Mouse (Mus musculus): ENCODE data around the gene Sugct. TPM values are rescaled to one million over a fixed set of nuclear protein-coding genes. Genes with fewer than 3 reads are reported as not detected.
"Not testable (repeated sequence)": the region's sequence is repeated elsewhere in the genome, so short reads cannot be mapped to it uniquely, and the experiment has no call there.

Sugct gene
- total RNA-seq, 2 experiments from 2014 or later, result 1.2 TPM

DNA sequence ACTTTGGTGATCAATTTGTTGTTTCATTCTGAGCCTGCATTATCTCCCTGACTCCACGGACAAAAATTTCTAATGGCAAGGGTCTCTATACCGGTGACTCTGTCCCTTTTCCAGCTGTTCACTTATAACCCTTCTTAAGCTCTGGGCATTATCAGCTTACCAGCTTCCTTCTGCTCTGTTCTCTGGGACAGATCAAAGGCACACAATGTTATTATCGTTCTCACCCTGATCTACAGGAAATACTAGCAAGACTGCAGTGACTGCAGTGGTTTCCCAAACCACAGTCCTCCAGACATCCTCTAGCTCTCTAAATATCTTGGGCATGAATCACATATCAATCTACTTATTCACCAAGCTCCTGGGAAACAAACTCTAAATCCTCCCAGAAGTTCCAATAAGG is 90.7 kb downstream of the Sugct start:
- DNase-seq (ENCODE audit: low spot score in 2 of 2), result no peak

DNA sequence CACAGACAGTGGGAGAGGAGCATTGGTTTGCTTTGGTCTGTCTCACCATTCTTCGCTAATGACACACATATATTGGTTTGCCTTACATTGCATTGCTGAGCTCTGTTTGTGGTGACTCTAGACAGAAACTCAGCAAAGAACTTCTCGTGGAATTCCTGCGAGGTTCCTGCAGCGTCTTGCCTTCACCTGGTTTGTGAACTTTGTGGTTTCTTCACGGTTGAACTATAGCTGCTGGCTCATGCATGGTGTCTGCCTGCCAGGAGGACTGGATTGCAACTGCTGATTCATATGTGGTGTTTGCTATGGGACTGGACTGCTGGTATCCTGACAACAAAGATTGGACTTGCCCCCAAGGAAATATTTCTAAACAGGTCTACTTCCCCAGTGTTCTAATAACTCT is 91.6 kb downstream of the Sugct start:
- DNase-seq (ENCODE audit: low spot score in 2 of 2), result no peak

DNA sequence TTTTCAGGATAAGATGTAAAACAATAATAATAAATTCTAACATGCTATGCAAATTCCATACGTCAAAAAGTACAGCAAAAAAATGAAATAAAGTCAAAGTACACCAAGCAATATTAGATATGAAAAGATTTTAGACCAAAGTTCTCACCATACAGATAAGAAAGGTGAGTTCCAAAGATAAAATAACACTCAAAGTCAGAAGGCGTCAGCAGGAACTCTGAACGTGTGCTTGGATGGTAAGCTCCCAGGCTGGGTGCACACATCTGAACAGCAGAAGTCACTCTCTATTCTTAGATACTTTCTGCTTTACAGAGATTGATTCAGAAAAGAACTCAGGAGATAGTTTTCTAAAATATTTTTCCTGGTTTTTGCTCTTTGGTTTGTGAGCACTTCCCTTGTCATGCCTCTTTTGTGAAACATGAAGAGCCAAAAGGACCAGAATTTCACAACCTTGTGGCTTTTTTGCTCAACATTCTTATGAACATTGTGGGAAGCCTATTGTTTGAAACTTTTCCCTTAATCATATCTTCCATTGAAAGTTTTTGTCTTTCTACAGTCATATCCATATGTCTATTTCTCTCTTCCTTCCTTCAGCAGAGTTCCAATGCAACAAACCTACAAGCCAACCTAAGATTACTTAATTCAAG is 110.0 kb downstream of the Sugct start:
- no peak for DNase-seq (ENCODE audit: low spot score in 2 of 2)

- DNase-seq (ENCODE audit: low spot score in 2 of 2), result peak; percentile 14 to 40
Observed at GRCm38 (mm10) chr13:17584804-17585203, 110.5 kb downstream of the Sugct start.

GRCm38 (mm10) chr13:17581684-17582083 is 113.7 kb downstream of the Sugct start:
- DNase-seq (ENCODE audit: low spot score in 2 of 2), result peak; percentile 32 to 45

DNA sequence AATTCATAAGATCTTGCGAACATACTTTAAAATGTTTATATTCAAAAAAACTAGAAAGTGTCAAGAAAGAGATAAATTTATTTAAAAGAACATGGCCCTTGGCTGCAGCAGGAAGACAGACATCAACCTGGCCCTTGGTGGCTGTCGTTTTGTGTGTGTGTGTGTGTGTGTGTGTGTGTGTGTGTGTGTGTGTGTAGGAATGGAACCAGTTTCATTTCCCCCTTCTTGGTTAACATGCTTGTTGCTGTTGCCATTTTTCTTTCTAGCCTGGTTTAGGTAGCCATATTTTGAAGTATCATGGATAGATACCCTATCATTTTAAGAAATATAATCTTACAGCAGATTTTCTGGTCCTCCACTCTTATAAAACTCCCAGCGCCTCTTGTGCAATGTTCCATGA is 136.0 kb downstream of the Sugct start:
- no peak for DNase-seq (ENCODE audit: low spot score in 2 of 2)

DNA sequence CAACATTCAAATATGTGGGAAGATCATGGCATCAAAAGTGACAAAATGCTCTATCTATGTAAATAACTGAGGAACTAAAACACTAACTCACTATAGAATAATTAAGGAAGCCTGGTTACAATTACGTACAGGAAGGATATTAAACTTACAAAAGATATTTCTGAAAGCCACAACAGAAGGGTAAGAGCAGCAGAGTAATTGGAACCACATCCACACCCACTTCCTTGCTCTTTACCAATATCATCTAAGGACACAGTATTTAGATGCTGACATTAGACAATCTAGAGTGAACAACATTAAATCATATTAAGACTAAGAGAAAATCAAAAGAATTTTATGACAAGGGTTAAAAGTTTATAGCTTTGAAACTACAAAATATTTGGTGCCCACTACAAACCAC is 159.0 kb downstream of the Sugct start:
- DNase-seq (ENCODE audit: low spot score in 2 of 2), result no peak

GRCm38 (mm10) chr13:17534871-17535270 is 160.5 kb downstream of the Sugct start:
- DNase-seq (ENCODE audit: low spot score in 2 of 2), result no peak

- no peak for DNase-seq (ENCODE audit: low spot score in 2 of 2)
Observed at GRCm38 (mm10) chr13:17534469-17534868, 160.9 kb downstream of the Sugct start.

GRCm38 (mm10) chr13:17511184-17511778 is 184.1 kb downstream of the Sugct start:
- DNase-seq (ENCODE audit: low spot score in 2 of 2), result no peak

DNA sequence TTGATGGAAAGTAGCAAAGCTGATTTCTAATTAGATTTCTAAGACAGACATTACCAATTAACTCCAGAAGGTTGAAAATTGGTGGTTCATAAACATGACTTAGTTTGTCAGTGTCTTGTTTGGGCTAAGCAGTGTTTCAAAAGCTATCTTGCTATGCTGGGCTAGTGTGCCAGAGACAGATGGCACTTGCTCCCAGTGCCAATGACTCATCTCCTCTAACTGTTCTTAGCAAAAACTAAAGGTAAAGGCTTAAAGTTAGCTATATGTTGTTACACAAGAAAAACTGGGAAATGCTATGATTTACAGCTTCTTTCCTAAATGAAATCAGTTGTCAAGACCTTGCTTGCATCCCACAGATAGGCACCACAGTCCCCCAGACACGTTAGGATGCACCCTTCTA is 200.4 kb downstream of the Sugct start:
- no peak for DNase-seq (ENCODE audit: low spot score in 2 of 2)

DNA sequence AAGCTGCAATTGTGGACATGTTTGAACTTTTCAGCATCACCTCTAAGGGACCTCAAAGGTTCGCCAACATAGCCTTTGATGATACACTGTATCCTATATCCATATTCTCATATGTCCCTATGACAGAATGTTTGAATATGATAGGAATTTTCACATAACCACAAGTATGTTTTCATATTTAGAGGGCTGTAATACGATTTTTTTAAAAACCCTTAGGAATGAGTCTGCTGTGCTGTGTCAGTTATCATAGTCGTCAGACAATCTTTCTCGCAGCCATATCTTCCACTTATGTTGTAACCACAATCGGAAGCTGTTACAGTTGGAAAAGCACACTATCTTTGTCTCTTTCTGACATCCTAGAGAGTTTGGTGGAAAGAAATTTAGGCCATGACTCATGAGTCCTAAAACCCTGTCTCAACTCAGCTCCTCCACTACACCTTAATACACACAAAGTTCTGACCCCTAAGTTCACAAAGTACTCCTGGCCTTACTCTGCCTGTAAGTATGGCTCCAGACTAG is 201.2 kb downstream of the Sugct start:
- DNase-seq (ENCODE audit: low spot score in 2 of 2), result no peak

DNA sequence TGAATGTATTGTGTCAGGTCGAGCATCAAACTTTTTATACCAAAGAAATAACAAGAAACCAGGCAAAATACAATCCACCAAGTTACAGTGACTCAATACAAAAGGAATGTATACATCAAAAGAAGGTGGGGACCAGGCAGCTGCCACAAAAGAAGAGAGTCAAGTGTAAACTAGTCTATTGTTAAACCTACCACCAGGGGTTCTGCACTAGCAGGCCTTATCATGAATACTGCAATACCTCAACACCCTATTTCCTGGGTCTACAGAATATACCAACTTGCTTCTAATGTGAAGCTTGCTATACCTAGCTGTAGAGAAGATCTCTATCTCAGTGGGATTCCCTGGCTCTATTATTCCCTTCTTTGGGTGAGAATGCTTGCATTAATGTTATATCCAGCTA is 237.4 kb downstream of the Sugct start:
- not testable (repeated sequence) for DNase-seq (ENCODE audit: low spot score in 2 of 2)

DNA sequence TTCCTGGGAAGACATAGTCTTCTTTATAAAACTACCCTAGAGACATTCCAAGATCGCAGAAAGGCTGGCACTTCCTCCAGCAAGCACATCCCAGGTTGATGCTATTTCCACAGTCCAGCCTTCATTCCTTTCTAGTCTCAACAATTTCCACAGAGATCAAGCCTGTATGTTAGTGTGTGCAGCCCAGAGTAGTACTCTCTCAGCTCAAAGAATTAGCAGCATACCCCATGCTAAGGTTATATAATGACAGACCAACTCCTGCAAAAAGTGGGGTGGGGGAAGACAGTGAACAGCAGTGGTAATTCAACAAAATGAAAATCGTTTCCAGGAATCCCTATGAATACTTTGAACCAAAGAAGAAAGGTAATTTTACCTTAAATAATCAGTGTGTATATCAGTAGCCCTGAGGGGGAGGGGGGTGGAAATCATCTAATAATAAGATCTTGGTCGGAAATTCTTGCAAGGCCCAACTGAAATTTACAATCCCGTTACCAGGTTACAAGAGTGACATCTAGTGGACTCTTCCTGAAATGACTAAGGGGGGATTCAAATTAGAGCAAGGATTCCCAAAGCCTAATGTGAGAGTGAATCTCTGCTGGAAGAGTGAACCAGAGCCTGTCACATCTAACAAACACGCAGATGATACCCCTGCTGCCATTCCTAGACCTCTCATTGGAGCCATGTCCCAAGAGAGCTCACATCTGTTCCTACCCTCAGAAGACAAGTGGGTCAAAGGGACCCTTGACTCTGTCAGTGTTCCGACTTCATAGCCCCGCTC is 263.0 kb downstream of the Sugct start:
- peak; percentile 9 to 30 for DNase-seq (ENCODE audit: low spot score in 2 of 2)

DNA sequence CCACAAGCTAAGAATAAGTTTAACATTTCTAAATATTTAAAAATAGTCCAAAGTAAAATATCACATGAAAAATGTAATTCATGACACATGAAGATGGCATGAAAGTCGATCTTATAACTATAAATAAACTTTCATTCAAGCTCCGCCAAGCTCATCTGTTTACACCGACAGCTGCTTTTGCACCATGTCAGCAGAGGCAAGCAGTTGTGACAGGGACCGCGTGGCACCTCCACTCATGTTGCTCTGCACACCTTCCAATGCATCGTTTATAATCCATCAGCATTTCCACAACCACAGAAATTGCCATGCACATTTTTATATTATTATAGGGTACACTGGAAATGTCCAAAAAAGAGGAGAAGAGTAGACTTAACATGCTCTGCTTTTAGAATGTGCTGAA is 273.5 kb downstream of the Sugct start:
- no peak for DNase-seq (ENCODE audit: low spot score in 2 of 2)

DNA sequence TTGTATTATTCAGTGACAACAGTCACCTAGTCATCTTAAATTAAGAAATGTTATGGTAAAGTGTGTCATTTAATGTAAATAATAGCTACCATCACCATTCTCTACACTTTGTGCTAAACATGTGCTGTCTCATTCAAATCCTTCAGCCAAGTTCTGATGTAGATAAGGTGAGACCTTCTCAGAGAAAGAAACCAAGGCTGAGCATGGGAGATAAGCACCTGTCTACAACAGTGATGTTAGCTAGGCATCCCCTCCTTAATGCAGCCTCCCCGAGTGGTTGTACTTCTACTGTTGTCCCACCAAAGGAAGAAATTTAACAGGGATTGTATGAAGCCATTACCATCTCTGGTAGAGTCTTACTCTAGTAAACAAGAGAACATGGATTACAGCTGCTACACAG is 274.8 kb downstream of the Sugct start:
- DNase-seq (ENCODE audit: low spot score in 2 of 2), result no peak

DNA sequence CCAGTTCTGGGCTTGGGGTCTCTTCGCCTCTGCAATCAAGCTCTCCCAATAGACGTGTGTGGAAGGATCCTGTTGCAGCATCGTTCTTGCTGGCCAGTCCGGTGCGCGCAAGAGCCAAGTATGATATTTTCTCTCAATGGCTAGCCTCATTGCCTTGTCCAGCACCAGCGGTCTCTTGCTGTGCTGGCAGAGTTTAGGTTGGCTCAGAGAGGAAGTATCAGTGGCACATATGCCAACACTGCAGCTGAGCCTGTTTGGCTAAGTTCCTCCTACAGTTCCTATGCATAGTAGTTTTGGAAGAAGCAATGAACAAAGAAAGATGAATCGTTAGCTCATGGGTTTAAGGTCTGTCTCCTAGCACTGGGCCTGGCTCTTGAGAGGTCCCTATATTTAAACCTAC is 352.5 kb downstream of the Sugct start:
- DNase-seq (ENCODE audit: low spot score in 2 of 2), result no peak

GRCm38 (mm10) chr13:17335885-17336540 is 359.3 kb downstream of the Sugct start:
- DNase-seq (ENCODE audit: low spot score in 2 of 2), result no peak

DNA sequence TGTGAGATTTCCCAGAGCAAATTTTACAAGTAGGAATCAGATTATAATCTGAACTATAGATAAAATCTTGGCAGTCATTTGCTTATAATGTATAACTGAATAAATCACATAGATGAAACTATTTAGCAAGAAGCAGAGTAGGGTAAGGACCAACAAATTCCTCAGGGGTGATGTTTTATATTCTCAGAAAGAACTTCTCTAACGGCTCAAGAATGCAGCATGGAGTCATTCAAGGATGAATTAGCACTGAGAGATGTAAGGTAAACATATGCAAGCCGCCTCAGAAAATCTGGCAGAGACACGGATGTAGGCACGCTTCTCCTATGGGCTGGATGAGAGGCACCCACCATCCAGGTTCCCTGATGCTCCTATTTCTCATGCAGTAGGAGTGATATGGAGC is 368.5 kb downstream of the Sugct start:
- no peak for DNase-seq (ENCODE audit: low spot score in 2 of 2)

- no peak for DNase-seq (ENCODE audit: low spot score in 2 of 2)
Observed at GRCm38 (mm10) chr13:17301590-17301989, 393.8 kb downstream of the Sugct start.

DNA sequence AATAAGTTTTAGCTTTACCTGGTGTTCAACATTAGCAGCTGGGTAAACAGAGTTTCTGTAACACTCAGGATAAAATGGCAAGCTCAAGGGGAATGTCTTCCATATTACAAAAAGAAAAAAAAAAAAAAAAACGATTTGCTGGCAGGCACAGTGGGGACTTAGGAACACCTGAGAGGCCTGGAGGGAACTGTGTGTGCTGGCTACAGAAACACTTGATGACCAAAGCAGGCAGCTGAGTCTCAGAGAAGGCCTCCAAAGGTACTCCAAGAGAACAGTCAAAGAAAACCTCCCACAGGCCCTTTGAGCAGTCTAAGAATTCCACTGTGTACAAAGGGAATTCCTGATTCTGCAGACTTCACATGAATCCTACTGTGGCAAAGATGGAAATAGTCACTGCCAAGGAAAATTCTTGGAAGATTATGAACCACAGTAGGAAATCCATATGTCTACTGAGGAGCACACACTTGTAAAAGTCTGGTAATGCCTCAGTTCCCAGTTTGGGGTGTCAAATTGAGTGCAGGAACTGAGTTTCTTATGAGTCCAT is 397.8 kb downstream of the Sugct start:
- no peak for DNase-seq (ENCODE audit: low spot score in 2 of 2)
